Mouse (Mus musculus): ENCODE data around the gene Prkaca. TPM values are rescaled to one million over a fixed set of nuclear protein-coding genes. Genes with fewer than 3 reads are reported as not detected.

The Prkaca gene
- total and polyA plus RNA-seq, 3 experiments = 24.7 to 74.9 TPM; not detected in 1

DNA sequence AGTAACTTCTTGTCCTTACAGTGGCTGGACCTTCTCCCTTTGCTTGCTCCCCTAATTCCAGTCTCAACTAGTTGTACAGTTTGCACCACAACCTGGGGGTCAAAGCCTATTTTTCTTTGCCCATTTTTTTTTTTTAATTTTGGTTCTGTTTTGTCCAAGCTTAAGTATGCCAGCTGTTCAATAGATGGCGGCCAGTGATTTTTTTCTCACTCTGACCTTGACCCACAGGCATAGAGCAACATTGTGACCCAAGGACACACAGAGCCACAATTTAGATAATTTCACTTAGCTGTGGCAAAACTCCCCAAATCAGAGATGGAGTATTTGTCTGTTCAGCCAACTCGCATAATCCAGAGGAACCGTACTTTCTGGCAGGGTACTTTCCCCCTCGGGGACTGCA, 1.7 kb upstream of the Prkaca start:
- Histone ChIP-seq H3K27me3 (ENCODE audit: control insufficient read depth in 1 of 2, insufficient read depth in 2 of 2, low read length in 2 of 2) (no peaks in the 10 kb centered on the region), H3K4me1 (ENCODE audit: control insufficient read depth in 1 of 2, insufficient read depth in 2 of 2, low read length in 2 of 2) (peaks cover 0 to 9% of the 10 kb centered on the region in 2 experiments; a peak in 1 of 4 replicates), H3K27ac (ENCODE audit: control insufficient read depth, low read depth, low read length) (no peak overlapping the region), H3K9me3 (replicated peaks; ENCODE audit: insufficient read depth, low read length) (no peaks in the 10 kb centered on the region), H3K9ac (ENCODE audit: control insufficient read depth, low read depth, low read length, poor library complexity, severe bottlenecking) (no peak overlapping the region), H3K79me2 (ENCODE audit: control insufficient read depth, insufficient read depth, low read length, poor library complexity) (peaks cover 8% of the 10 kb centered on the region), H3K4me3 (ENCODE audit: control insufficient read depth in 1 of 2, insufficient read depth in 1 of 2, low read depth in 2 of 2, low read length in 2 of 2) (no peak overlapping the region), H3K36me3 (ENCODE audit: control insufficient read depth in 1 of 2, insufficient read depth in 2 of 2, low read length in 2 of 2) (peaks cover 0 to 4% of the 10 kb centered on the region in 2 experiments; a peak in 3 of 4 replicates)
- TF ChIP-seq ZMIZ1 (IDR thresholded peaks at IDR 0.05; ENCODE audit: low read depth, low read length) = no peak
- no peak for TF ChIP-seq POLR2AphosphoS5 (IDR thresholded peaks at IDR 0.05; ENCODE audit: borderline replicate concordance, low read depth, low read length)
- no peak for TF ChIP-seq KAT2A (conservative IDR thresholded peaks at IDR 0.05; ENCODE audit: low read depth, low read length)
- no peak for TF ChIP-seq ZC3H11A (IDR thresholded peaks at IDR 0.05; ENCODE audit: low read depth, low read length)
- no peak for TF ChIP-seq BHLHE40 (IDR thresholded peaks at IDR 0.05; ENCODE audit: borderline replicate concordance, low read depth, low read length)
- no peak for TF ChIP-seq ETS1 (IDR thresholded peaks at IDR 0.05; ENCODE audit: low read depth, low read length)
- no peak for TF ChIP-seq ELF1 (IDR thresholded peaks at IDR 0.05; ENCODE audit: low read depth, low read length)
- DNase-seq (ENCODE audit: low read depth, low spot score) = no peak

DNA sequence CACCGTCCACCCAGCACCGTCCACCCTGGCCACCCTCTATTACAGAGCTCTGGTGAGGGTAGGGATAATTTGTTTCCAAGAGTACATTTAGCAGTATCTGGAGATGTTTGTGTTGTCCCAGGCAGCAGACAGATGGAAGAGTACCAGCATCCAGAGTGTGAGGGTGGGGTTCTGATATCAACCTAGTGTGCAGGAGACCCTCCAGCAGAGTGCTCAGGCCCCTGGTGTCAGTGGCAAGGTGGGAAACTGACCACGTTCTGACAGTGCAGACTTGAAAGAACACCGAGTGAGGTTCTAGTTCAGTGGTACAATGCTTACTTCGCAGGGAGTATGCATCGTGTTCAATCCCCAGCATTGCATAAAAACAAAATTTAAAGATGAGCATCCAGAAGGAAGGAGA, 1.1 kb upstream of the Prkaca start:
- no peaks in the 10 kb centered on the region for H3K9me3 ChIP-seq (replicated peaks; ENCODE audit: insufficient read depth, low read length)
- TF ChIP-seq SMC3 (IDR thresholded peaks at IDR 0.05; ENCODE audit: low read depth, low read length) = no peak
- no peak for TF ChIP-seq MYB (IDR thresholded peaks at IDR 0.05; ENCODE audit: low read depth, low read length)
- no peak for TF ChIP-seq EP300 (IDR thresholded peaks at IDR 0.05; ENCODE audit: low read depth in 1 of 2, low read length in 2 of 2)
- TF ChIP-seq ZKSCAN1 (IDR thresholded peaks at IDR 0.05; ENCODE audit: low read depth, low read length) = no peak
- TF ChIP-seq MAFK (IDR thresholded peaks at IDR 0.05; ENCODE audit: borderline replicate concordance, low read depth, low read length) = no peak
- no peak for TF ChIP-seq ZMIZ1 (IDR thresholded peaks at IDR 0.05; ENCODE audit: low read depth, low read length)
- no peak for TF ChIP-seq JUND (IDR thresholded peaks at IDR 0.05; ENCODE audit: low read depth, low read length)
- TF ChIP-seq NELFE (IDR thresholded peaks at IDR 0.05; ENCODE audit: low read depth, low read length) = no peak
- no peak for TF ChIP-seq MAZ (IDR thresholded peaks at IDR 0.05; ENCODE audit: low read depth, low read length)
- no peak for TF ChIP-seq POLR2AphosphoS5 (IDR thresholded peaks at IDR 0.05; ENCODE audit: borderline replicate concordance, low read depth, low read length)
- TF ChIP-seq TBP (IDR thresholded peaks at IDR 0.05; ENCODE audit: low read depth, low read length) = no peak
- no peak for TF ChIP-seq MYC (IDR thresholded peaks at IDR 0.05; ENCODE audit: low read depth, low read length)
- no peak for TF ChIP-seq KAT2A (conservative IDR thresholded peaks at IDR 0.05; ENCODE audit: low read depth, low read length)
- no peak for TF ChIP-seq HCFC1 (IDR thresholded peaks at IDR 0.05; ENCODE audit: low read depth, low read length)
- no peak for TF ChIP-seq CTCF (IDR thresholded peaks at IDR 0.05 in 2 of 3, conservative IDR thresholded peaks at IDR 0.05 in 1 of 3; ENCODE audit: control insufficient read depth in 1 of 3, insufficient read depth in 1 of 3, low read depth in 2 of 3, low read length in 3 of 3, poor library complexity in 1 of 3, severe bottlenecking in 1 of 3)
- H3K9ac ChIP-seq (ENCODE audit: control insufficient read depth, low read depth, low read length, poor library complexity, severe bottlenecking) = peak overlapping the region; percentile 70
- peaks cover 8% of the 10 kb centered on the region for H3K79me2 ChIP-seq (ENCODE audit: control insufficient read depth, insufficient read depth, low read length, poor library complexity)
- no peak overlapping the region; the same call in 1 of the 2 replicates for H3K27ac ChIP-seq (ENCODE audit: control insufficient read depth, low read depth, low read length)
- peaks cover 0 to 9% of the 10 kb centered on the region in 2 experiments; a peak in 1 of 4 replicates for H3K4me1 ChIP-seq (ENCODE audit: control insufficient read depth in 1 of 2, insufficient read depth in 2 of 2, low read length in 2 of 2)
- no peak for DNase-seq (ENCODE audit: low read depth, low spot score)
- peaks cover 0 to 4% of the 10 kb centered on the region in 2 experiments; a peak in 3 of 4 replicates for H3K36me3 ChIP-seq (ENCODE audit: control insufficient read depth in 1 of 2, insufficient read depth in 2 of 2, low read length in 2 of 2)
- peak overlapping the region; percentile 61 to 69 for H3K4me3 ChIP-seq (ENCODE audit: control insufficient read depth in 1 of 2, insufficient read depth in 1 of 2, low read depth in 2 of 2, low read length in 2 of 2)
- no peaks in the 10 kb centered on the region for H3K27me3 ChIP-seq (ENCODE audit: control insufficient read depth in 1 of 2, insufficient read depth in 2 of 2, low read length in 2 of 2)

All from MEL (cell line).